Mouse (Mus musculus) hindbrain, embryonic 16.5 days (tissue): Measurements from ENCODE around the gene Gapdh. TPM values are rescaled to one million over a fixed set of nuclear protein-coding genes. Genes with fewer than 3 reads are reported as not detected.
"Not testable (repeated sequence)": the region's sequence is repeated elsewhere in the genome, so short reads cannot be mapped to it uniquely, and the experiment has no call there.

Source experiments
- ATAC-seq: fragments of 200-750 bp; cut with Nextera tagmentation; 2 replicates; pipeline ENCODE4 v1.8.0; 2017; ENCODE audit warnings: moderate TSS enrichment, moderate library complexity
- H3K27ac ChIP-seq: fragments of 300-500 bp; sonication (generic); 2 replicates; pipeline ENCODE4 v1.5.1; 2014; ENCODE audit warnings: low read depth, mild to moderate bottlenecking, control low read depth, low read length, moderate library complexity
- H3K27me3 ChIP-seq: fragments of 300-500 bp; sonication (generic); replicated peaks from 2 replicates; pipeline ENCODE4 v1.6.1; 2014; ENCODE audit warnings: low read length; ENCODE audit not compliant: control insufficient read depth, insufficient read depth
- H3K36me3 ChIP-seq: fragments of 300-500 bp; sonication (generic); 2 replicates; pipeline ENCODE4 v1.6.1; 2014; ENCODE audit warnings: mild to moderate bottlenecking, low read length, moderate library complexity, mixed read lengths; ENCODE audit not compliant: control insufficient read depth, insufficient read depth
- H3K4me1 ChIP-seq: fragments of 300-500 bp; sonication (generic); 2 replicates; pipeline ENCODE4 v1.6.1; 2014; ENCODE audit warnings: low read depth, low read length; ENCODE audit not compliant: control insufficient read depth, insufficient read depth
- H3K4me2 ChIP-seq: fragments of 300-500 bp; sonication (generic); 2 replicates; pipeline ENCODE4 v1.6.1; 2014; ENCODE audit warnings: mild to moderate bottlenecking, low read length, control low read depth, moderate library complexity
- H3K4me3 ChIP-seq: fragments of 300-500 bp; sonication (generic); 2 replicates; pipeline ENCODE4 v1.5.1; 2014; ENCODE audit warnings: mild to moderate bottlenecking, low read length, control low read depth, moderate library complexity
- H3K9ac ChIP-seq: fragments of 300-500 bp; sonication (generic); 2 replicates; pipeline ENCODE4 v1.6.1; 2014; ENCODE audit warnings: low read depth, mild to moderate bottlenecking, control low read depth, low read length, moderate library complexity
- H3K9me3 ChIP-seq: fragments of 300-500 bp; sonication (generic); 2 replicates; pipeline ENCODE4 v1.6.1; 2014; ENCODE audit warnings: mild to moderate bottlenecking, low read length, moderate library complexity; ENCODE audit not compliant: control insufficient read depth
- WGBS: fragments of 180-500 bp; shearing (Covaris S2); extraction: QIAGEN DNeasy Blood & Tissue Kit; methylation state at CpG from one replicate; pipeline ENCODE4 v1.1.7; 2014; 5-methylcytosine and 5-hydroxymethylcytosine counted together
- polyA plus RNA-seq: library from polyadenylated mRNA; unstranded; fragments of >200 nt; fragmentation: Nextera tagmentation; extraction: Ambion mirVana; gene quantifications from 2 replicates; pipeline ENCODE4 v1.2.1, GENCODE M21; 2015

Gapdh gene
- polyA plus RNA-seq, 1 experiment from 2014 or later: 1,587 TPM

DNA sequence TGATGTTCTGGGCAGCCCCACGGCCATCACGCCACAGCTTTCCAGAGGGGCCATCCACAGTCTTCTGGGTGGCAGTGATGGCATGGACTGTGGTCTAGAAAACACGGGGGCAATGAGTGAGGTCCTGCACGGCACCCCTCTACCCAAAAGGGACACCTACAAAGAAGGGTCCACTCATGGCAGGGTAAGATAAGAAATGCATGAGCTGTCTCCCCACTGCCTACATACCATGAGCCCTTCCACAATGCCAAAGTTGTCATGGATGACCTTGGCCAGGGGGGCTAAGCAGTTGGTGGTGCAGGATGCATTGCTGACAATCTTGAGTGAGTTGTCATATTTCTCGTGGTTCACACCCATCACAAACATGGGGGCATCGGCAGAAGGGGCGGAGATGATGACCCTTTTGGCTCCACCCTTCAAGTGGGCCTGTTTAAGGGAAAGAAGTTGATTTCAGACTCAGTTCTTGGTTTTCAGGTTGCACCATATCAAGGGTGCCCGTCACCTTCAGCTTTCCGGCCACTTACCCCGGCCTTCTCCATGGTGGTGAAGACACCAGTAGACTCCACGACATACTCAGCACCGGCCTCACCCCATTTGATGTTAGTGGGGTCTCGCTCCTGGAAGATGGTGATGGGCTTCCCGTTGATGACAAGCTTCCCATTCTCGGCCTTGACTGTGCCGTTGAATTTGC, 3.5 kb downstream of the Gapdh start:
- 71% methylated on average over 9 of the region's 16 CpGs for WGBS
- ATAC-seq: not testable (repeated sequence)
- peaks cover 29% of the 10 kb centered on the region for H3K4me1 ChIP-seq

DNA sequence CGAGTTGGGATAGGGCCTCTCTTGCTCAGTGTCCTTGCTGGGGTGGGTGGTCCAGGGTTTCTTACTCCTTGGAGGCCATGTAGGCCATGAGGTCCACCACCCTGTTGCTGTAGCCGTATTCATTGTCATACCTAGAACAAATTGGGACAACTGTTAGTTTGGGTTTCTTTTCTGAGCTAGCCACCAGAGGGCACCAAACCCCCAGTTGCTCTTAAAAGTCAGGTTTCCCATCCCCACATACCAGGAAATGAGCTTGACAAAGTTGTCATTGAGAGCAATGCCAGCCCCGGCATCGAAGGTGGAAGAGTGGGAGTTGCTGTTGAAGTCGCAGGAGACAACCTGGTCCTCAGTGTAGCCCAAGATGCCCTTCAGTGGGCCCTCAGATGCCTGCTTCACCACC, 4.3 kb downstream of the Gapdh start:
- H3K4me1 ChIP-seq: peaks cover 26% of the 10 kb centered on the region
- H3K27me3 ChIP-seq, H3K27ac ChIP-seq, H3K4me2 ChIP-seq, ATAC-seq, H3K9ac ChIP-seq, H3K4me3 ChIP-seq, H3K36me3 ChIP-seq, H3K9me3 ChIP-seq: not testable (repeated sequence)
- WGBS: 9% methylated on average over 3 of the region's 5 CpGs

More for the DNA sequence above, 3.5 kb downstream of the Gapdh start:
- not testable (repeated sequence) for H3K4me2 ChIP-seq, H3K27me3 ChIP-seq, H3K4me3 ChIP-seq, H3K27ac ChIP-seq, H3K9me3 ChIP-seq, H3K36me3 ChIP-seq, H3K9ac ChIP-seq

DNA sequence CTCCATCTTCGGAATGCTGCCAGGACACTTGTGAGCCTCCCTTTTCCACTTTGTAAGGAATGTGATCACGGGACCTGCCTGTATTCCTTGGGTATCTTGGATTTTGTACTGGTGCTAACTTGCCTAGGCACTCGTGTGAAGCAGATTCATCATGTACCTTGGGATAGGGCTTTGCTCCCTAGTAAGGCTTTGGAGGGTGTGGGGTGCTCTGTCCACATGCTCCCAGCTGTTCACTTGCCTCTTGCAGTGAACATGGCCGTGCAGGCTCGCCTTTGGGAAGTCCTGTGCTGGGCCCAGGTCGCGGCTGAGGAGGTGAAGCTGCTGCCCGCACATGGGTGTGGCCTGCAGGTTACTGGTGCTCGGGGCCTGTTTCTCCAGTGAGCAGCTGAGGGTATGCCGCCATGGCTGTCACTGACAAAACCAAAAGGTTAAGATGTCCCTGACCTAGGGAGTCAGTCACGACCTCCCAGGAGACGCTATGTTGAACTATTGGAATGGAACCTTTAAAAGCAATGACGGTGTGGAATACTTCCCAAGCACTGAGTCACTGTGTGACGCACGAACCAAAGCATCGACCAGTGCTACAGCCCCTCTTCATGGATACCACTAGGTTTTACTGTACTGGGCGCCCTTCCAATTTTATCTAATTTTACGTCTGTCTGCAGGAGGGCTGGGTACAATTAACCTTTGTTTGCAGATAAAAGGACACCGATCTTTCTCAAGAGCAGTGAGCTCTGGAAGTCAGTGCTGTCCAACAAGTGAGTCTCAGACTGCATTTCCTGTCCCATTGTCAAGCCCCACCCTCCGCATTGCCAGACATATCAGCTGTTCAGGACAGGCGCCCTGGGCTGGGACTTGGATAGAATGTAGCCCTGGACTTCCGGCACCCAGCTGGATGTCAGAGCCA, 5.2 kb downstream of the Gapdh start:
- no peaks in the 10 kb centered on the region for H3K27me3 ChIP-seq
- no peak overlapping the region for H3K27ac ChIP-seq
- peaks cover 7% of the 10 kb centered on the region; the same call in 1 of the 2 replicates for H3K36me3 ChIP-seq
- H3K4me3 ChIP-seq: no peak overlapping the region
- no peak for ATAC-seq
- H3K4me1 ChIP-seq: peaks cover 17% of the 10 kb centered on the region
- H3K9ac ChIP-seq: no peak overlapping the region
- H3K9me3 ChIP-seq: no peaks in the 10 kb centered on the region
- no peak overlapping the region for H3K4me2 ChIP-seq
- 20% methylated on average over 22 of the region's 22 CpGs for WGBS

DNA sequence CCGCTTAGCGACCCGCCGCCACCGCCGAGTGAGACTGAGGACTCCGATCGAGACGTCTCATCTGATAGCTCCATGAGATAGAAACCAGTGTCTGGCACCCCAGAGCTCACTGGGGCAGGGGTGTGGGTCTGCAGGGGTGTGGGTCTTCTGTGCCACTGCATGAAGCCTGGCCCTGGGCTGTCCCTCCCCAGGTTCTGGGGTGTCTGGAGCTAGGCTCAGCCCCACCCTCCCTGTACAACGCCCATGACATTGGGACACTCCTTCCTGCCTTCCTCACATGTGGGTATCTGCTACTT, 5.8 kb downstream of the Gapdh start:
- no peak for ATAC-seq
- no peaks in the 10 kb centered on the region for H3K27me3 ChIP-seq
- H3K36me3 ChIP-seq: peaks cover 7% of the 10 kb centered on the region; the same call in 1 of the 2 replicates

DNA sequence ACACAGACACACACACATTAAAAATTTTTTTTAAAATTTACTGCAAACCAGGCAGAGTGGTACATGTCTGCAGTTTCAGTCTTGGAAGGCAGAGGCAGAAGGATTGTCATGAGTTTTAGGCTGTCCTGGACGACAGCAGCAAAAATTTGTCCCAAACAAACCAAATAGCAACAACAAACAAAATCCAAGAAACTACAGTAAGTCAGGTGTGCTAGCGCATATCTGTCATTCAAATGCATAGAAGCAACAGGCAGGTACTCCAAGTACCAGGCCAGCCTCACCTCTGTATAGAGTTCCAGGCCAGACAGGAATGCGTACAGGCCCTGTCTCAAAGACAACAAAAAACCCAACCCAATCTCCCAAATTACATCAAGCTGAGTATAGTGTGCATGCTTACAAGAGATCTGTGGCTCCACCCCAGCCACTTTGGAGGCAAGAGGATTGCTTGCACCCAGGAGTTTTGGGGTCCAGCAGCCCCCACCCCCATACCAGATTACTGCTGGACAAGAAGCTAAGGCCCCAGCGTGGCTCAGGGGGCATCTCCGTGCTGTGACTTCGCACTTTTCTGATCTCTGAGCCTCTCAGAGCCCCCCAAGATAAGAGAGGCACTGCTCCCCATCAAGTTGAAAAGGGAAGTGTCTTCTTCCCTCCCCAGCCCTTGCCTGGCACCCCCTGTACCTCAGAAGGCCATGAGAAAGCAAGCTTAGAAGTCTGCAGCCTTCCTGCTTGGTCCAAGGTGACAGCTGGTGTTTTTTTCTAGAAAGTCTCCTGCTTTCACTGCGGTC, 6.3 kb downstream of the Gapdh start:
- Histone ChIP-seq H3K27me3 (no peaks in the 10 kb centered on the region), H3K4me1 (peaks cover 17% of the 10 kb centered on the region), H3K27ac (no peak overlapping the region), H3K4me2 (no peak overlapping the region), H3K36me3 (peaks cover 10% of the 10 kb centered on the region; the same call in 1 of the 2 replicates), H3K9ac (no peak overlapping the region), H3K9me3 (no peaks in the 10 kb centered on the region), H3K4me3 (no peak overlapping the region)
- no peak for ATAC-seq
- WGBS: 79% methylated on average over 7 of the region's 7 CpGs

More for the DNA sequence above, 5.8 kb downstream of the Gapdh start:
- Histone ChIP-seq H3K4me3 (no peak overlapping the region), H3K27ac (no peak overlapping the region), H3K9ac (no peak overlapping the region), H3K9me3 (no peaks in the 10 kb centered on the region), H3K4me2 (no peak overlapping the region), H3K4me1 (peaks cover 17% of the 10 kb centered on the region)
- 54% methylated on average over 10 of the region's 10 CpGs for WGBS

DNA sequence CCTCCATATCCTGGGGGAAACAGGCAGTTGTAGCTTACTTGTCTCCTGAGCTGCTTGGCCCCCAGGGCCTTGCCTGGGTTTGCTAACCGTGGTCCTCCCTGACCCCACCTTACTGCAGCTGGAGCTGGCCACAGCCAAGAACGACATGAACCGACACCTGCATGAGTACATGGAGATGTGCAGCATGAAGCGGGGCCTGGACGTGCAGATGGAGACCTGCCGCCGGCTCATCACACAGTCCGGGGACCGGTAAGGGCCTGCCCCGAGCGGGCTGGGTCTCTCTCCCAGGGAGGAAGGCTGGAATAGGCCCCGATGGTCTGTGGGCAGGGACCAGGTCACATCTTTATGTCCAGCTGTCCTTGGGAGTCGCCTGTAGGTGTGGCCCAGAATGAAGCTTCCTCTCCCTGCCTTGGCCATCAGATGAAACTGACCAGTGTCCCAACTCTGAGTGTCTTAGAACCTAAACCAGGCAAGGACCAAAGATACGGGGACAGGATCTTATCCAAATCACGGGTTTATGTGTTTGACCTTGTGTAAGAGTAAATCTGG, 7.2 kb downstream of the Gapdh start:
- H3K27ac ChIP-seq: no peak overlapping the region
- no peak overlapping the region for H3K4me3 ChIP-seq
- peaks cover 11% of the 10 kb centered on the region for H3K36me3 ChIP-seq

DNA sequence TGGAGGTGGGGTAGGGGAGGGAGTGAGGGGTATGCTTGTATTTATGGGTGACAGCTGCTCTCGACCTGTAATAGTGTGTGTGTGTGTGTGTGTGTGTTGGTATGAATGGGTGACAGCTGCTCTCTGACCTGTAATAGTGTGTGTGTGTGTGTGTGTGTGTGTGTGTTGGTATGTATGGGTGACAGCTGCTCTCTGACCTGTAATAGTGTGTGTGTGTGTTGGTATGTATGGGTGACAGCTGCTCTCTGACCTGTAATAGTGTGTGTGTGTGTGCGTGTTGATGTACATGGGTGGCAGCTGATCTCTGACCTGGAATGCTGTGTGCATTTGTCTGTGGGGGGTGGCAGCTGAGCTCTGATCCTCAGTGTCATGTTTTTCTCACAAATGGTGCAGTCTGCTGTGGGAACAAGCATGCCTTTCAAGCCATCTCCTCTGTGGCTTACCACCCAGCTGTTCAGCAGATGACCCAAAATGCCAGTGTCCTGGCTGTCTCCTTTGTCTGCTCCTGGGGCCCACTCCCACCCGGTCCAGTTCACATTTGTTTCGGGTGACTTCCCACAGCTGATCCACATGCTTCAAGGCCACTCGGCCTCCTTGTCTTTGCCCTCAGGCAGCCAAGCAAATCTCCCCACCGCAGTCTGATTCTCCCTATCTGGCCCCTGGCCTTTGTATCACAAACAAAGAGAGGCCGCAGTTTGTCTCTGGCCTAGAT, 9.2 kb downstream of the Gapdh start:
- Histone ChIP-seq H3K9me3 (no peaks in the 10 kb centered on the region), H3K27me3 (no peaks in the 10 kb centered on the region), H3K4me3 (no peak overlapping the region), H3K9ac (no peak overlapping the region), H3K4me1 (peaks cover 7% of the 10 kb centered on the region), H3K27ac (no peak overlapping the region), H3K36me3 (peaks cover 21% of the 10 kb centered on the region), H3K4me2 (no peak overlapping the region)
- WGBS: 12% methylated on average over 7 of the region's 7 CpGs
- ATAC-seq: no peak

More for the DNA sequence above, 7.2 kb downstream of the Gapdh start:
- Histone ChIP-seq H3K4me1 (peaks cover 15% of the 10 kb centered on the region), H3K9ac (no peak overlapping the region), H3K27me3 (no peaks in the 10 kb centered on the region), H3K9me3 (no peaks in the 10 kb centered on the region), H3K4me2 (no peak overlapping the region)
- WGBS: 90% methylated on average over 15 of the region's 15 CpGs
- no peak for ATAC-seq

DNA sequence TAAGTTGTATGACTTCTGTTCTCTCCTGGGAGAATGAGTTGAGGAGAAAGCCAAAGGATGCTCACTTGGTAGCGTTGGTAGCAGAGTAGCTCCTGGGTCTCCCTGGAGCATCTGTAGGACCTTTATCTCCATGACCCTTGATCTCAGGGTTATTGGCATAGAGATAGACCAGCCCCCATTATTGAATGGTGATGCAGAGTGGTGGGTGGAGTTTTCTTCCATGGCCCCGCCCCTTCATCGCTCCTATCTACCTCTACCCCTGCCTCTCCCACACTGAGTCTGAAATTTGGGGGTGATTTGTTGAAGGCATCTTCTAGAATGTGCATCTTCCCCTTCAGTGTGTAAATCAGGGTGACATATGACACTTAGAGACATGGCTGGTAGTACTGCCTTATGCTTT, 9.8 kb downstream of the Gapdh start:
- Histone ChIP-seq H3K27ac (no peak overlapping the region), H3K9me3 (no peaks in the 10 kb centered on the region), H3K27me3 (no peaks in the 10 kb centered on the region), H3K4me2 (no peak overlapping the region), H3K4me3 (no peak overlapping the region), H3K36me3 (peaks cover 24% of the 10 kb centered on the region), H3K4me1 (peaks cover 7% of the 10 kb centered on the region), H3K9ac (no peak overlapping the region)
- WGBS: 86% methylated on average over 3 of the region's 3 CpGs
- no peak for ATAC-seq
